Mouse (Mus musculus) midbrain, postnatal 0 days (tissue): ENCODE data around the gene Necab3. TPM values are rescaled to one million over a fixed set of nuclear protein-coding genes. Genes with fewer than 3 reads are reported as not detected.

Experiments
- ATAC-seq: fragments of 200-750 bp; cut with Nextera tagmentation; 2 replicates; pipeline ENCODE4 v1.8.0; 2017; ENCODE audit warnings: moderate number of reproducible peaks, mild to moderate bottlenecking, moderate TSS enrichment, moderate library complexity; ENCODE audit not compliant: low FRiP score
- DNase-seq: peaks from one replicate; pipeline ENCODE4 v3.0.0-alpha.2; 2015; ENCODE audit warnings: low spot score
- H3K27ac ChIP-seq: fragments of 300-500 bp; sonication (generic); 2 replicates; pipeline ENCODE4 v1.5.1; 2014; ENCODE audit warnings: low read depth, mild to moderate bottlenecking, low read length, mixed read lengths
- H3K27me3 ChIP-seq: fragments of 300-500 bp; sonication (generic); 2 replicates; pipeline ENCODE4 v1.6.1; 2014; ENCODE audit warnings: low read length, control low read depth, mixed read lengths; ENCODE audit not compliant: insufficient read depth
- H3K36me3 ChIP-seq: fragments of 300-500 bp; sonication (generic); 2 replicates; pipeline ENCODE4 v1.6.1; 2014; ENCODE audit warnings: low read length, control low read depth, mixed read lengths; ENCODE audit not compliant: insufficient read depth
- H3K4me1 ChIP-seq: fragments of 300-500 bp; sonication (generic); 2 replicates; pipeline ENCODE4 v1.6.1; 2014; ENCODE audit warnings: mild to moderate bottlenecking, control low read depth, antibody characterized with exemption, low read length, mixed read lengths; ENCODE audit not compliant: insufficient read depth
- H3K4me2 ChIP-seq: fragments of 300-500 bp; sonication (generic); 2 replicates; pipeline ENCODE4 v1.6.1; 2014; ENCODE audit warnings: low read depth, mild to moderate bottlenecking, low read length, mixed read lengths; ENCODE audit not compliant: poor library complexity, severe bottlenecking
- H3K4me3 ChIP-seq: fragments of 300-500 bp; sonication (generic); 2 replicates; pipeline ENCODE4 v1.5.1; 2014; ENCODE audit warnings: low read depth, mild to moderate bottlenecking, low read length, moderate library complexity
- H3K9ac ChIP-seq: fragments of 300-500 bp; sonication (generic); replicated peaks from 2 replicates; pipeline ENCODE4 v1.6.1; 2014; ENCODE audit warnings: mild to moderate bottlenecking, low read length, moderate library complexity, mixed read lengths; ENCODE audit not compliant: poor library complexity, severe bottlenecking
- H3K9me3 ChIP-seq: fragments of 300-500 bp; sonication (generic); 2 replicates; pipeline ENCODE4 v1.6.1; 2016; ENCODE audit warnings: low read length, control low read depth
- CTCF ChIP-seq: IDR thresholded peaks from 2 replicates; pipeline ENCODE4 v1.5.1; 2016; ENCODE audit warnings: antibody characterized with exemption, mild to moderate bottlenecking
- WGBS: fragments of 180-500 bp; shearing (Covaris S2); extraction: QIAGEN DNeasy Blood & Tissue Kit; methylation state at CpG from one replicate; pipeline ENCODE4 v1.1.7; 2014; 5-methylcytosine and 5-hydroxymethylcytosine counted together
- polyA plus RNA-seq: library from polyadenylated mRNA; unstranded; fragments of >200 nt; fragmentation: Nextera tagmentation; extraction: Ambion mirVana; gene quantifications from 2 replicates; pipeline ENCODE4 v1.2.1, GENCODE M21; 2015
- total RNA-seq: library from RNA; depleted of rRNA; stranded (reverse); fragments of >200 nt; gene quantifications from 2 replicates; pipeline ENCODE4 v1.2.3, GENCODE M21; 2014

The Necab3 gene
- total and polyA plus RNA-seq, 2 experiments from 2014 or later: 18.1 to 27.7 TPM

- no peaks in the 10 kb centered on the region for H3K9me3 ChIP-seq
- DNase-seq (no peak), ATAC-seq (no peak)
- H3K4me2 ChIP-seq: no peak within 1 kb of the TSS
- H3K27ac ChIP-seq: no peak within 1 kb of the TSS
- H3K36me3 ChIP-seq: no peaks in the 10 kb centered on the region
- WGBS: 96% methylated on average over 10 of the region's 10 CpGs
- peaks cover 6% of the 10 kb centered on the region; the same call in 1 of the 2 replicates for H3K4me1 ChIP-seq
- H3K9ac ChIP-seq: no peak within 1 kb of the TSS
- no peak for TF ChIP-seq CTCF
- H3K4me3 ChIP-seq: no peak within 1 kb of the TSS
- H3K27me3 ChIP-seq: no peaks in the 10 kb centered on the region
Observed at GRCm38 (mm10) chr2:154546711-154547110, 12.0 kb downstream of the Necab3 start, which contains the start of gene 1700003F12Rik. Gene 1700003F12Rik, plus strand, starts transcription at chr2:154547085.

- no peak overlapping the region for H3K4me2 ChIP-seq
- DNase-seq (peak; percentile 94), ATAC-seq (peak; percentile 83)
- H3K4me1 ChIP-seq: no peaks in the 10 kb centered on the region
- no peak overlapping the region for H3K9ac ChIP-seq
- H3K4me3 ChIP-seq: no peak overlapping the region
- H3K36me3 ChIP-seq: no peaks in the 10 kb centered on the region
- H3K27ac ChIP-seq: peak overlapping the region; percentile 43; the same call in 1 of the 2 replicates
- H3K27me3 ChIP-seq: no peaks in the 10 kb centered on the region
- no peaks in the 10 kb centered on the region for H3K9me3 ChIP-seq
- 76% methylated on average over 9 of the region's 9 CpGs for WGBS
- TF ChIP-seq CTCF: 0 out of 2 replicates have a peak, but pooled peaks have one; percentile 9
Observed at GRCm38 (mm10) chr2:154543567-154544347, 14.9 kb downstream of the Necab3 start.

GRCm38 (mm10) chr2:154541630-154542029 lies 17.1 kb downstream of the Necab3 start:
- DNase-seq (no peak), ATAC-seq (no peak)
- peaks cover under 1% of the 10 kb centered on the region; the same call in 1 of the 2 replicates for H3K36me3 ChIP-seq
- no peaks in the 10 kb centered on the region for H3K4me1 ChIP-seq
- no peaks in the 10 kb centered on the region for H3K9me3 ChIP-seq
- no peak overlapping the region for H3K4me3 ChIP-seq
- no peak overlapping the region for H3K9ac ChIP-seq
- no peaks in the 10 kb centered on the region for H3K27me3 ChIP-seq
- WGBS: 90% methylated on average over 2 of the region's 2 CpGs
- H3K27ac ChIP-seq: no peak overlapping the region
- no peak overlapping the region for H3K4me2 ChIP-seq
- TF ChIP-seq CTCF: peak; percentile 33; the same call in 1 of the 2 replicates

- WGBS: 61% methylated on average over 3 of the region's 3 CpGs
- no peak for ATAC-seq
Observed at GRCm38 (mm10) chr2:154539720-154540119, 19.0 kb downstream of the Necab3 start.

GRCm38 (mm10) chr2:154538710-154539109 lies 20.0 kb downstream of the Necab3 start:
- no peak overlapping the region for H3K27ac ChIP-seq
- no peak for DNase-seq

More at GRCm38 (mm10) chr2:154539720-154540119, 19.0 kb downstream of the Necab3 start:
- H3K9me3 ChIP-seq: no peaks in the 10 kb centered on the region
- peaks cover 16% of the 10 kb centered on the region for H3K36me3 ChIP-seq
- no peak overlapping the region for H3K27ac ChIP-seq
- DNase-seq: peak; percentile 77
- no peaks in the 10 kb centered on the region for H3K27me3 ChIP-seq
- peak; percentile 85 for TF ChIP-seq CTCF
- H3K4me3 ChIP-seq: no peak overlapping the region
- H3K9ac ChIP-seq: no peak overlapping the region
- H3K4me1 ChIP-seq: no peaks in the 10 kb centered on the region
- no peak overlapping the region for H3K4me2 ChIP-seq

GRCm38 (mm10) chr2:154538310-154538709 lies 20.4 kb downstream of the Necab3 start:
- H3K27ac ChIP-seq: no peak overlapping the region
- no peaks in the 10 kb centered on the region for H3K4me1 ChIP-seq
- no peaks in the 10 kb centered on the region for H3K27me3 ChIP-seq
- peak overlapping the region; percentile 24; the same call in 1 of the 2 replicates for H3K9ac ChIP-seq
- no peak overlapping the region for H3K4me3 ChIP-seq
- ATAC-seq (no peak), DNase-seq (no peak)
- no peaks in the 10 kb centered on the region for H3K9me3 ChIP-seq
- WGBS: 35% methylated on average over 2 of the region's 2 CpGs
- no peak for TF ChIP-seq CTCF
- H3K36me3 ChIP-seq: peaks cover 18% of the 10 kb centered on the region
- H3K4me2 ChIP-seq: no peak overlapping the region

More at GRCm38 (mm10) chr2:154538710-154539109, 20.0 kb downstream of the Necab3 start:
- Histone ChIP-seq H3K4me3 (no peak overlapping the region), H3K36me3 (peaks cover 18% of the 10 kb centered on the region), H3K27me3 (no peaks in the 10 kb centered on the region), H3K4me1 (no peaks in the 10 kb centered on the region), H3K9me3 (no peaks in the 10 kb centered on the region), H3K9ac (peak overlapping the region; percentile 24; the same call in 1 of the 2 replicates), H3K4me2 (no peak overlapping the region)
- WGBS: 52% methylated on average over 3 of the region's 3 CpGs
- ATAC-seq: no peak
- no peak for TF ChIP-seq CTCF
